Mouse (Mus musculus) liver, postnatal 0 days (tissue): Measurements from ENCODE around the gene Alg14.

Source experiments
- CTCF ChIP-seq: sonication (generic); IDR thresholded peaks from 2 replicates; pipeline ENCODE4 v1.5.1; 2016; ENCODE audit warnings: antibody characterized with exemption, low read depth
- EP300 ChIP-seq: IDR thresholded peaks from 2 replicates; pipeline ENCODE4 v1.6.1; 2016; ENCODE audit warnings: antibody characterized with exemption, low read depth, mild to moderate bottlenecking

DNA sequence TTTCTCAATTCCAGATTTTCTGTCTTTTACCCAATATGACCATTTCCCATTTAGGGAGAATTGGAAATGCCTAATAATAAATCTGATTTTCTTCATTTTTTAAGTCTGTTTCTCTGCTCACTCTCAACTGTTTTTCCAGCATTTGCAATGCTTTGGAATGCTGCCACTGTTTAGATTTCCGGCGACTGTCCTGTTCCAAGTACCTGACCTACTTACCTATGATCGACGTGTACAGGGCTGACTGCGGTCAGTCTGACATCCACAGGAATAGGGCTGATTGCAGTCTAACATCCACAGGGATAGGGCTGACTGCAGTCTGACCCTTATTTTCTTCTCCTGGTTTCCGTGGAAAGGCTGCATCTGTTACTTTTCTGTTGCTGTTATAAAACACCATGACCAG is 6.4 kb upstream of the Alg14 start:
- TF ChIP-seq CTCF (no peak), EP300 (no peak)
